Mouse (Mus musculus) forebrain, embryonic 16.5 days (tissue): ENCODE measurements around the gene Fubp1. TPM values are rescaled to one million over a fixed set of nuclear protein-coding genes. Genes with fewer than 3 reads are reported as not detected.
A peak's percentile ranks its signal among the peaks of the same experiment; 100 is the strongest.

Experiments used
- ATAC-seq: fragments of 200-750 bp; cut with Nextera tagmentation; 2 replicates; pipeline ENCODE4 v1.8.0; 2017; ENCODE audit warnings: mild to moderate bottlenecking, moderate library complexity
- H3K27ac ChIP-seq: fragments of 300-500 bp; sonication (generic); 2 replicates; pipeline ENCODE4 v1.5.1; 2014; ENCODE audit warnings: low read length, control low read depth
- H3K27me3 ChIP-seq: fragments of 300-500 bp; sonication (generic); replicated peaks from 2 replicates; pipeline ENCODE4 v1.6.1; 2014; ENCODE audit warnings: low read length; ENCODE audit not compliant: control insufficient read depth, insufficient read depth
- H3K36me3 ChIP-seq: fragments of 300-500 bp; sonication (generic); 2 replicates; pipeline ENCODE4 v1.6.1; 2014; ENCODE audit not compliant: control insufficient read depth, insufficient read depth
- H3K4me1 ChIP-seq: fragments of 300-500 bp; sonication (generic); replicated peaks from 2 replicates; pipeline ENCODE4 v1.6.1; 2014; ENCODE audit warnings: low read length; ENCODE audit not compliant: control insufficient read depth, insufficient read depth
- H3K4me2 ChIP-seq: fragments of 300-500 bp; sonication (generic); 2 replicates; pipeline ENCODE4 v1.6.1; 2014; ENCODE audit warnings: mild to moderate bottlenecking, low read length, control low read depth
- H3K4me3 ChIP-seq: fragments of 300-500 bp; sonication (generic); replicated peaks from 2 replicates; pipeline ENCODE4 v1.5.1; 2014; ENCODE audit warnings: mild to moderate bottlenecking, low read length, control low read depth
- H3K9ac ChIP-seq: fragments of 300-500 bp; sonication (generic); replicated peaks from 2 replicates; pipeline ENCODE4 v1.6.1; 2014; ENCODE audit warnings: low read depth, low read length, control low read depth
- H3K9me3 ChIP-seq: fragments of 300-500 bp; sonication (generic); 2 replicates; pipeline ENCODE4 v1.6.1; 2016; ENCODE audit warnings: low read length; ENCODE audit not compliant: control insufficient read depth
- WGBS: fragments of 180-500 bp; shearing (Covaris S2); extraction: QIAGEN DNeasy Blood & Tissue Kit; methylation state at CpG from one replicate; pipeline ENCODE4 v1.1.7; 2014; 5-methylcytosine and 5-hydroxymethylcytosine counted together
- polyA plus RNA-seq: library from polyadenylated mRNA; unstranded; fragments of >200 nt; fragmentation: Nextera tagmentation; extraction: Ambion mirVana; gene quantifications from 2 replicates; pipeline ENCODE4 v1.2.1, GENCODE M21; 2015

Gene Fubp1
- polyA plus RNA-seq, 1 experiment from 2014 or later = 297 TPM

DNA sequence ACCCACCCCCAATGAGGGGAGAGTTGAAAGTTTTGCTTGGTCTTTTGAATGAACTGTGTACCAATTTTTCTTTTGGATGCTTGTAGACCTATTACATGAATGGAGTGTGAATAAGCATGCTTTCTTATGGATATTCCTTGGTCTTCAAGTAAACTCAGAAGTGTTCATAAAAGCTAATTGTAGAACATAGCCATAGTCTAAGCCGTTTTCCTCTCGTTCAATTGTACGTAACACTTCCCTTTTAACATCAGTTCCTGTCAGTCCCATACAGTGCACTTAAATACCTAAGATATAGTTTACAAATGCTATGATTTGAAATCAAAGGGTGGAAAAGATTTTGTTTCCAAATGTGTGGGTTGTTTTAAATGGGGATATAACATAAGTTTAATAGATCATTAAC, 3.2 kb downstream of the Fubp1 start:
- Histone ChIP-seq H3K27ac (no peak overlapping the region), H3K27me3 (no peaks in the 10 kb centered on the region), H3K4me2 (peak overlapping the region; percentile 88), H3K9me3 (no peaks in the 10 kb centered on the region), H3K4me1 (peaks cover 25% of the 10 kb centered on the region), H3K9ac (no peak overlapping the region), H3K4me3 (no peak overlapping the region; the same call in 1 of the 2 replicates), H3K36me3 (peaks cover 13% of the 10 kb centered on the region)
- no peak for ATAC-seq
- WGBS = 15% methylated on average over 3 of the region's 3 CpGs

GRCm38 (mm10) chr3:152224918-152225317, 14.7 kb downstream of the Fubp1 start:
- Histone ChIP-seq H3K9ac (no peak overlapping the region), H3K4me1 (no peaks in the 10 kb centered on the region), H3K36me3 (peaks cover 65% of the 10 kb centered on the region), H3K4me3 (no peak overlapping the region), H3K4me2 (no peak overlapping the region), H3K27ac (no peak overlapping the region), H3K27me3 (no peaks in the 10 kb centered on the region), H3K9me3 (no peaks in the 10 kb centered on the region)
- no peak for ATAC-seq

GRCm38 (mm10) chr3:152225906-152226305, 15.7 kb downstream of the Fubp1 start:
- no peak for ATAC-seq
- Histone ChIP-seq H3K4me2 (no peak overlapping the region), H3K27ac (no peak overlapping the region), H3K27me3 (no peaks in the 10 kb centered on the region), H3K9me3 (no peaks in the 10 kb centered on the region), H3K36me3 (peaks cover 58% of the 10 kb centered on the region), H3K9ac (no peak overlapping the region), H3K4me3 (no peak overlapping the region), H3K4me1 (no peaks in the 10 kb centered on the region)
- 92% methylated on average over 7 of the region's 7 CpGs for WGBS

GRCm38 (mm10) chr3:152228843-152229242, 18.6 kb downstream of the Fubp1 start:
- no peak for ATAC-seq
- Histone ChIP-seq H3K4me3 (no peak overlapping the region), H3K4me1 (no peaks in the 10 kb centered on the region), H3K27ac (no peak overlapping the region), H3K36me3 (peaks cover 43% of the 10 kb centered on the region), H3K9me3 (no peaks in the 10 kb centered on the region), H3K4me2 (no peak overlapping the region), H3K27me3 (no peaks in the 10 kb centered on the region), H3K9ac (no peak overlapping the region)
- WGBS = 97% methylated on average over 7 of the region's 7 CpGs

DNA sequence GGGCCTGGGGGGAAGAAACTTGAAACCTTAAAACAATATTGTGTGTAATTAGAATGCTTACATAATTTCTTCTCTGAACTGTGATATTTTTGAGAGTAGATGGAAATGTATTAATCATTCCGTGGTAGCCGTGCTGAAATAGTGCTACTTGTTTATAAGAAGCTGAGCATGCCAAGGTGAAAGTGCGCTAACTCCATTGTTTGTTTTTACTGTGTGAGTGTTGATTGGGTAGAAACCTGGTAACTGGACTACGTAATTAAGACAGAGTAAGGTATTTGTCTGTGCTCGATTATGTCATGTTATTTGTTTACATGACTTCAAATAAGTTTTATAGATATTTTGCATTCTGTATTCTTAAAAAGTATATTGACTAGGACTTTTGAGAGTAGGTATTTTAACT, 19.0 kb downstream of the Fubp1 start:
- H3K4me2 ChIP-seq = no peak overlapping the region
- no peaks in the 10 kb centered on the region for H3K9me3 ChIP-seq
- H3K36me3 ChIP-seq = peaks cover 38% of the 10 kb centered on the region
- H3K9ac ChIP-seq = no peak overlapping the region
- H3K4me3 ChIP-seq = no peak overlapping the region
- 92% methylated on average over 5 of the region's 5 CpGs for WGBS
- ATAC-seq = no peak
- H3K27me3 ChIP-seq = no peaks in the 10 kb centered on the region
- no peak overlapping the region for H3K27ac ChIP-seq
- H3K4me1 ChIP-seq = no peaks in the 10 kb centered on the region

GRCm38 (mm10) chr3:152231333-152232100, 21.3 kb downstream of the Fubp1 start:
- no peak overlapping the region for H3K9ac ChIP-seq
- no peak overlapping the region for H3K27ac ChIP-seq
- ATAC-seq = no peak
- WGBS = 55% methylated on average over 6 of the region's 6 CpGs
- H3K4me2 ChIP-seq = no peak overlapping the region
- H3K4me1 ChIP-seq = no peaks in the 10 kb centered on the region
- no peaks in the 10 kb centered on the region for H3K27me3 ChIP-seq
- H3K4me3 ChIP-seq = no peak overlapping the region
- H3K36me3 ChIP-seq = peaks cover 22% of the 10 kb centered on the region
- no peaks in the 10 kb centered on the region for H3K9me3 ChIP-seq

- no peak overlapping the region for H3K9ac ChIP-seq
- no peak for ATAC-seq
- no peak overlapping the region for H3K4me3 ChIP-seq
- H3K9me3 ChIP-seq = no peaks in the 10 kb centered on the region
- H3K27me3 ChIP-seq = no peaks in the 10 kb centered on the region
- H3K4me2 ChIP-seq = no peak overlapping the region
- H3K27ac ChIP-seq = no peak overlapping the region
- H3K4me1 ChIP-seq = no peaks in the 10 kb centered on the region
- WGBS = 100% methylated on average over 1 of the region's 1 CpGs
- peaks cover 24% of the 10 kb centered on the region for H3K36me3 ChIP-seq
Measured at GRCm38 (mm10) chr3:152235238-152235637, 25.0 kb downstream of the Fubp1 start.

DNA sequence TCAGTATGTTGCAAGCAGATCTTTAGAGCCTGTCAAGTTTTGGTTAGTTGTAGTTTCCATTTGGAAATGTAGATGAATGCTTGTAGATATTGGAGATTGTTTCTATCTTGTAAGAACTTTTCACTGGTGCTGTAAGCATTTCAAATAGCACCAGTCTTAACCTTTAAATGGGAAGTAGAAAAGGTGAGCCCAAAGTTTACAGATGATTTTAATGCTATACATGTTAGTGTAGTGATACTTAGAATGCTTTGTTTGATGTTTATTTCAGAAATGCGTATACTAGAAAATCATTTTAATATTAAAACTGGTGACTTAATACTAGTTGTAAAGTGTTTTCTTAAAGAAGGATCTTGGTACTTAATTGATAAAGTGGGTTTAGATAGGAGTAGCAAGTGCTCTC, 25.6 kb downstream of the Fubp1 start:
- Histone ChIP-seq H3K4me3 (no peak overlapping the region), H3K27ac (no peak overlapping the region), H3K9ac (no peak overlapping the region), H3K4me1 (no peaks in the 10 kb centered on the region), H3K27me3 (no peaks in the 10 kb centered on the region), H3K36me3 (peaks cover 24% of the 10 kb centered on the region), H3K9me3 (no peaks in the 10 kb centered on the region), H3K4me2 (no peak overlapping the region)
- no peak for ATAC-seq
- WGBS = 98% methylated on average over 1 of the region's 1 CpGs

DNA sequence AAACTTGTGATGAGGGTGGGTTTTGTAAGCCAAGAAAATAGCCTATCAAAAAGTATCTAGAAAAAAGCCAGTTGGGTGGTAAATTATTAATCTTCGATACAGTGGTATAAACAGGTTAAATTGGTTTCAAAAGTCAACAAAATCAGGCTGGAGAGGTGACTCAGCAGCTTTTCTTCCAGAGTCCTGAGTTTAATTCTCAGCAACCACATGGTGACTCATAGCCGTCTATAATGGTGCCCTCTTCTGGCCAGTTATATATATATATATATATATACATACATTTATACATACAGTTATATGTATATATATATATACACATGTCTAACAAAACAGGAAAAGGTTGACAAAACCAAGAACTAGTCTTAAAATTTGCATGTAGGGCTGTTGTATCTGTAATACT, 28.6 kb downstream of the Fubp1 start:
- Histone ChIP-seq H3K9me3 (no peaks in the 10 kb centered on the region), H3K9ac (no peak overlapping the region), H3K27me3 (no peaks in the 10 kb centered on the region), H3K4me1 (no peaks in the 10 kb centered on the region), H3K4me2 (no peak overlapping the region), H3K36me3 (peaks cover 18% of the 10 kb centered on the region), H3K4me3 (no peak overlapping the region), H3K27ac (no peak overlapping the region)
- ATAC-seq = no peak
- WGBS = 64% methylated on average over 2 of the region's 2 CpGs

GRCm38 (mm10) chr3:152239592-152239991, 29.4 kb downstream of the Fubp1 start:
- H3K4me2 ChIP-seq = no peak overlapping the region
- no peak overlapping the region for H3K27ac ChIP-seq
- H3K4me1 ChIP-seq = no peaks in the 10 kb centered on the region
- 100% methylated on average over 1 of the region's 1 CpGs for WGBS
- no peaks in the 10 kb centered on the region for H3K9me3 ChIP-seq
- H3K36me3 ChIP-seq = peaks cover 18% of the 10 kb centered on the region
- H3K27me3 ChIP-seq = no peaks in the 10 kb centered on the region
- no peak for ATAC-seq
- no peak overlapping the region for H3K9ac ChIP-seq
- H3K4me3 ChIP-seq = no peak overlapping the region
